Mouse (Mus musculus): ENCODE results near the gene Slc16a4. TPM values are rescaled to one million over a fixed set of nuclear protein-coding genes. Genes with fewer than 3 reads are reported as not detected.

Slc16a4 gene
- polyA plus RNA-seq, 1 experiment, result 0.80 TPM

- Histone ChIP-seq H3K4me1 (ENCODE audit: control insufficient read depth, insufficient read depth, low read length) (no peaks in the 10 kb centered on the region; the same call in 1 of the 2 replicates), H3K27ac (ENCODE audit: control insufficient read depth, insufficient read depth, low read depth, low read length, poor library complexity) (no peak overlapping the region), H3K4me3 (replicated peaks; ENCODE audit: control insufficient read depth, low read depth, low read length) (no peak overlapping the region)
- no peak for TF ChIP-seq CTCF (IDR thresholded peaks at IDR 0.05; ENCODE audit: control insufficient read depth, insufficient read depth, low read length)
- TF ChIP-seq POLR2A (IDR thresholded peaks at IDR 0.05; ENCODE audit: borderline replicate concordance, control insufficient read depth, low read depth, low read length), result no peak
- WGBS, result 75% methylated on average over 7 of the region's 7 CpGs
Observed at GRCm38 (mm10) chr3:107256724-107257123, 34.3 kb upstream of the Slc16a4 start.

GRCm38 (mm10) chr3:107257924-107258323, 33.1 kb upstream of the Slc16a4 start:
- WGBS, result 48% methylated on average over 5 of the region's 5 CpGs
- Histone ChIP-seq H3K4me3 (replicated peaks; ENCODE audit: control insufficient read depth, low read depth, low read length) (no peak overlapping the region), H3K4me1 (ENCODE audit: control insufficient read depth, insufficient read depth, low read length) (no peaks in the 10 kb centered on the region; the same call in 1 of the 2 replicates), H3K27ac (ENCODE audit: control insufficient read depth, insufficient read depth, low read depth, low read length, poor library complexity) (no peak overlapping the region)
- TF ChIP-seq POLR2A (IDR thresholded peaks at IDR 0.05; ENCODE audit: borderline replicate concordance, control insufficient read depth, low read depth, low read length) (no peak), CTCF (IDR thresholded peaks at IDR 0.05; ENCODE audit: control insufficient read depth, insufficient read depth, low read length) (no peak)

GRCm38 (mm10) chr3:107260956-107261850, 29.8 kb upstream of the Slc16a4 start:
- H3K4me1 ChIP-seq (ENCODE audit: control insufficient read depth, insufficient read depth, low read length), result no peaks in the 10 kb centered on the region; the same call in 1 of the 2 replicates
- TF ChIP-seq POLR2A (IDR thresholded peaks at IDR 0.05; ENCODE audit: borderline replicate concordance, control insufficient read depth, low read depth, low read length), result no peak
- H3K27ac ChIP-seq (ENCODE audit: control insufficient read depth, insufficient read depth, low read depth, low read length, poor library complexity), result peak overlapping the region; percentile 52
- no peak overlapping the region for H3K4me3 ChIP-seq (replicated peaks; ENCODE audit: control insufficient read depth, low read depth, low read length)
- 54% methylated on average over 8 of the region's 8 CpGs for WGBS

- WGBS, result 55% methylated on average over 7 of the region's 7 CpGs
- no peak overlapping the region for H3K4me3 ChIP-seq (replicated peaks; ENCODE audit: control insufficient read depth, low read depth, low read length)
- no peaks in the 10 kb centered on the region; the same call in 1 of the 2 replicates for H3K4me1 ChIP-seq (ENCODE audit: control insufficient read depth, insufficient read depth, low read length)
- no peak overlapping the region for H3K27ac ChIP-seq (ENCODE audit: control insufficient read depth, insufficient read depth, low read depth, low read length, poor library complexity)
- TF ChIP-seq CTCF (IDR thresholded peaks at IDR 0.05; ENCODE audit: control insufficient read depth, insufficient read depth, low read length), result no peak
- no peak for TF ChIP-seq POLR2A (IDR thresholded peaks at IDR 0.05; ENCODE audit: borderline replicate concordance, control insufficient read depth, low read depth, low read length)
Observed at GRCm38 (mm10) chr3:107261851-107262165, 29.2 kb upstream of the Slc16a4 start.

GRCm38 (mm10) chr3:107266814-107267345, 24.1 kb upstream of the Slc16a4 start:
- no peaks in the 10 kb centered on the region for H3K4me1 ChIP-seq (ENCODE audit: control insufficient read depth, insufficient read depth, low read length)
- no peak overlapping the region for H3K4me3 ChIP-seq (replicated peaks; ENCODE audit: control insufficient read depth, low read depth, low read length)
- H3K27ac ChIP-seq (ENCODE audit: control insufficient read depth, insufficient read depth, low read depth, low read length, poor library complexity), result no peak overlapping the region
- no peak for TF ChIP-seq POLR2A (IDR thresholded peaks at IDR 0.05; ENCODE audit: borderline replicate concordance, control insufficient read depth, low read depth, low read length)
- no peak for TF ChIP-seq CTCF (IDR thresholded peaks at IDR 0.05; ENCODE audit: control insufficient read depth, insufficient read depth, low read length)
- 78% methylated on average over 2 of the region's 2 CpGs for WGBS

GRCm38 (mm10) chr3:107272433-107272832, 18.6 kb upstream of the Slc16a4 start:
- 73% methylated on average over 3 of the region's 3 CpGs for WGBS
- Histone ChIP-seq H3K27ac (ENCODE audit: control insufficient read depth, insufficient read depth, low read depth, low read length, poor library complexity) (no peak overlapping the region), H3K4me1 (ENCODE audit: control insufficient read depth, insufficient read depth, low read length) (no peaks in the 10 kb centered on the region), H3K4me3 (replicated peaks; ENCODE audit: control insufficient read depth, low read depth, low read length) (no peak overlapping the region)
- no peak for TF ChIP-seq CTCF (IDR thresholded peaks at IDR 0.05; ENCODE audit: control insufficient read depth, insufficient read depth, low read length)
- no peak for TF ChIP-seq POLR2A (IDR thresholded peaks at IDR 0.05; ENCODE audit: borderline replicate concordance, control insufficient read depth, low read depth, low read length)

- no peak overlapping the region for H3K4me3 ChIP-seq (replicated peaks; ENCODE audit: control insufficient read depth, low read depth, low read length)
- WGBS, result 11% methylated on average over 3 of the region's 3 CpGs
Observed at GRCm38 (mm10) chr3:107273820-107274219, 17.2 kb upstream of the Slc16a4 start.

GRCm38 (mm10) chr3:107275351-107275750, 15.7 kb upstream of the Slc16a4 start:
- no peak for TF ChIP-seq CTCF (IDR thresholded peaks at IDR 0.05; ENCODE audit: control insufficient read depth, insufficient read depth, low read length)
- no peak for TF ChIP-seq POLR2A (IDR thresholded peaks at IDR 0.05; ENCODE audit: borderline replicate concordance, control insufficient read depth, low read depth, low read length)
- no peaks in the 10 kb centered on the region for H3K4me1 ChIP-seq (ENCODE audit: control insufficient read depth, insufficient read depth, low read length)
- no peak overlapping the region for H3K27ac ChIP-seq (ENCODE audit: control insufficient read depth, insufficient read depth, low read depth, low read length, poor library complexity)
- no peak overlapping the region for H3K4me3 ChIP-seq (replicated peaks; ENCODE audit: control insufficient read depth, low read depth, low read length)
- 65% methylated on average over 5 of the region's 5 CpGs for WGBS

More at GRCm38 (mm10) chr3:107273820-107274219, 17.2 kb upstream of the Slc16a4 start:
- TF ChIP-seq POLR2A (IDR thresholded peaks at IDR 0.05; ENCODE audit: borderline replicate concordance, control insufficient read depth, low read depth, low read length) (no peak), CTCF (IDR thresholded peaks at IDR 0.05; ENCODE audit: control insufficient read depth, insufficient read depth, low read length) (peak; percentile 66)
- H3K27ac ChIP-seq (ENCODE audit: control insufficient read depth, insufficient read depth, low read depth, low read length, poor library complexity), result no peak overlapping the region
- no peaks in the 10 kb centered on the region for H3K4me1 ChIP-seq (ENCODE audit: control insufficient read depth, insufficient read depth, low read length)

Data from bone marrow, adult 2 months (tissue).